Mouse (Mus musculus) gastrocnemius, adult 8-10 months (tissue): Measurements from ENCODE around the gene Clk3. TPM values are rescaled to one million over a fixed set of nuclear protein-coding genes. Genes with fewer than 3 reads are reported as not detected.

Experiments used
- DNase-seq, 2 experiments: peaks; one replicate each; pipeline ENCODE4 v3.0.0; 2022; ENCODE audit warnings: low spot score in 2 of 2
- total RNA-seq, 4 experiments: library from RNA; stranded (reverse); gene quantifications; 2 replicates each; pipeline ENCODE4 v1.2.4; 2022

Clk3 gene
- total RNA-seq: 10 to 100 TPM; 41.4 to 61.1 (median 44.6) TPM

GRCm38 (mm10) chr9:57765364-57766351 lies at the start of gene Clk3:
Gene Clk3 (minus strand): TSS chr9:57765860.
- DNase-seq: peak in 1 of 2 experiments; percentile 63

GRCm38 (mm10) chr9:57814866-57815265 lies 49.2 kb upstream of the Clk3 start:
- DNase-seq: no peak

GRCm38 (mm10) chr9:57814014-57814413 lies 48.4 kb upstream of the Clk3 start:
- DNase-seq: no peak

- no peak for DNase-seq
Observed at GRCm38 (mm10) chr9:57811793-57812733, 46.4 kb upstream of the Clk3 start.

- no peak for DNase-seq
Observed at GRCm38 (mm10) chr9:57810691-57811090, 45.0 kb upstream of the Clk3 start.

GRCm38 (mm10) chr9:57808771-57809310 lies 43.2 kb upstream of the Clk3 start:
- no peak for DNase-seq

GRCm38 (mm10) chr9:57807174-57807651 lies 41.6 kb upstream of the Clk3 start:
- DNase-seq: no peak

- no peak for DNase-seq
Observed at GRCm38 (mm10) chr9:57806066-57806481, 40.4 kb upstream of the Clk3 start.

- DNase-seq: no peak
Observed at GRCm38 (mm10) chr9:57805087-57805737, 39.6 kb upstream of the Clk3 start.

GRCm38 (mm10) chr9:57803839-57804238 lies 38.2 kb upstream of the Clk3 start:
- DNase-seq: no peak

- no peak for DNase-seq
Observed at GRCm38 (mm10) chr9:57803047-57803446, 37.4 kb upstream of the Clk3 start.

- DNase-seq: no peak
Observed at GRCm38 (mm10) chr9:57800325-57800975, 34.8 kb upstream of the Clk3 start.

GRCm38 (mm10) chr9:57798725-57799253 lies 33.1 kb upstream of the Clk3 start:
- no peak for DNase-seq

- DNase-seq: no peak
Observed at GRCm38 (mm10) chr9:57797456-57797855, 31.8 kb upstream of the Clk3 start.

GRCm38 (mm10) chr9:57789733-57790132 lies 24.1 kb upstream of the Clk3 start:
- no peak for DNase-seq

GRCm38 (mm10) chr9:57782656-57783055 lies 17.0 kb upstream of the Clk3 start:
- no peak for DNase-seq

- no peak for DNase-seq
Observed at GRCm38 (mm10) chr9:57775736-57776135, 10.1 kb upstream of the Clk3 start.

GRCm38 (mm10) chr9:57775026-57775425 lies 9.4 kb upstream of the Clk3 start:
- DNase-seq: no peak

GRCm38 (mm10) chr9:57774168-57774567 lies 8.5 kb upstream of the Clk3 start:
- DNase-seq: no peak

- no peak for DNase-seq
Observed at GRCm38 (mm10) chr9:57773754-57774153, 8.1 kb upstream of the Clk3 start.
